In the genomic region with DNA sequence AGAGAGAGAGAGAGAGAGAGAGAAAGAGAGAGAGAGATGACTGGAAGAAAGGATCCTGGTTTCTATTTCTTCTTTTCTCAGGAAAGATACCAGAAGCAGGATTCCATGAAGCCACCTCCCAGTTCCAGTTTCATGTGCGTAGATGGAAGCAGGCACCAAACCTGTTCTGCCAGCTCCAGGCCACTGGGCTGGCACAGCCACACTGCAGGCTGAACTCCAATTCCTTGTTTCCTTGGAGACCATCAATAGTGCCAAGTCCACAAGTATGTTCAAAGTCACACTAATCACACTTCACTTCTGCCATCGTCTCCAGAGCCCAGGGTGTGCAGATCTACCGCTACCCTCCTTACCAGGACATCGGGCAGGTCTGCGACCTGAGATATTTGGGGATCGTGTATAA, we compare ENCODE assay signal across 9 mouse cellular contexts. TPM values are rescaled to one million over a fixed set of nuclear protein-coding genes. Genes with fewer than 3 reads are reported as not detected.
DNase-seq lines count a peak whose midpoint lies in the region; ATAC-seq and TF ChIP-seq lines count a peak whose summit lies in the region.
"Had no signal": no experiment of that assay in that cellular context is flagged by ENCODE, and none has a peak within 500 bp of the region (broad histone marks: within the 10 kb centered on the region; RNA-seq: fewer than 3 reads in every experiment).

No protein-coding gene starts in this region.

- ATAC-seq in intestine, embryonic 16.5 days: peak; percentile 74

- peak; percentile 47 to 60 for DNase-seq in heart, adult 18-20 months
- no peak for DNase-seq in heart, postnatal 4 days
- DNase-seq in brain, embryonic 14.5 days (ENCODE audit: low read depth): peak; percentile 71
- DNase-seq in lung, postnatal 25 days (ENCODE audit: low spot score): peak; percentile 81
- DNase-seq in frontal cortex, postnatal 10 days (ENCODE audit: low spot score in 2 of 2): no peak
- DNase-seq in right cerebral cortex, postnatal 4 days: no peak
- no peak for DNase-seq in cerebellum, adult 9-10 months

- TF ChIP-seq POLR2A in brain, embryonic 14.5 days (IDR thresholded peaks at IDR 0.05; ENCODE audit: borderline replicate concordance, extremely low read depth, insufficient read depth, insufficient read length, poor library complexity, severe bottlenecking): no peak

- H3K9me3 ChIP-seq in intestine, embryonic 16.5 days (ENCODE audit: control insufficient read depth, low read length): no peaks in the 10 kb centered on the region
- H3K9me3 ChIP-seq: midbrain, embryonic 12.5 days had no signal

- no peak overlapping the region for H3K27ac ChIP-seq in intestine, embryonic 16.5 days (ENCODE audit: low read length)
- H3K27ac ChIP-seq: midbrain, embryonic 12.5 days had no signal

- no peak overlapping the region for H3K4me3 ChIP-seq in intestine, embryonic 16.5 days (ENCODE audit: low read length)
- H3K4me3 ChIP-seq: midbrain, embryonic 12.5 days had no signal

- no peak overlapping the region for H3K4me2 ChIP-seq in intestine, embryonic 16.5 days (ENCODE audit: low read depth, low read length)
- H3K4me2 ChIP-seq: midbrain, embryonic 12.5 days had no signal

- peaks cover 9% of the 10 kb centered on the region for H3K4me1 ChIP-seq in intestine, embryonic 16.5 days (ENCODE audit: control insufficient read depth, insufficient read depth, low read length)

- H3K36me3 ChIP-seq in intestine, embryonic 16.5 days (ENCODE audit: control insufficient read depth, insufficient read depth, low read length): no peaks in the 10 kb centered on the region
- H3K36me3 ChIP-seq: midbrain, embryonic 12.5 days had no signal

- H3K9ac ChIP-seq in intestine, embryonic 16.5 days (ENCODE audit: low read depth, low read length): no peak overlapping the region
- H3K9ac ChIP-seq: midbrain, embryonic 12.5 days had no signal

- H3K27me3 ChIP-seq in intestine, embryonic 16.5 days (replicated peaks; ENCODE audit: control insufficient read depth, insufficient read depth, low read length): no peaks in the 10 kb centered on the region
- H3K27me3 ChIP-seq: midbrain, embryonic 12.5 days had no signal

- TF ChIP-seq CTCF in brain, embryonic 14.5 days (IDR thresholded peaks at IDR 0.05; ENCODE audit: borderline replicate concordance, extremely low read depth, insufficient read depth, insufficient read length): no peak

- WGBS in intestine, embryonic 16.5 days: 73% methylated on average over 6 of the region's 6 CpGs

RNA-seq across cellular contexts. Expression of gene Lifr, which starts 15.2 kb away (rescaled TPM):
- 10 to 100 TPM; 49.9 to 61.3 TPM for total RNA-seq in heart, adult 18-20 months (2021)
- 10 to 100 TPM; 41.2 to 42.6 TPM for total RNA-seq in heart, postnatal 4 days (2021)
- 3.1 and 11.8 TPM in 2 replicates for polyA plus RNA-seq in brain, embryonic 14.5 days (2012; rRNA removed)
- polyA plus RNA-seq in intestine, embryonic 16.5 days (2015; fragmentation: Nextera tagmentation; extraction: Ambion mirVana): 11.6 and 12.9 TPM in 2 replicates

Comparison
In these comparisons a context has a peak if more than half of its experiments do, and no peak if none do; other contexts are left out.
1. DNase-seq: peak in heart, adult 18-20 months (2 of 2), brain, embryonic 14.5 days (single experiment) and lung, postnatal 25 days (single experiment); none in heart, postnatal 4 days (single experiment), frontal cortex, postnatal 10 days (0 of 2), right cerebral cortex, postnatal 4 days (single experiment) and cerebellum, adult 9-10 months (single experiment).